Mouse (Mus musculus): ENCODE measurements around the gene Rnf26.
A peak's percentile ranks its signal among the peaks of the same experiment; 100 is the strongest.

Rnf26 gene

GRCm38 (mm10) chr9:44047571-44048490 is 65.5 kb downstream of the Rnf26 start:
- DNase-seq (ENCODE audit: low spot score in 2 of 2), result peak in 1 of 2 experiments; percentile 44

- peak in 1 of 2 experiments; percentile 57 for DNase-seq (ENCODE audit: low spot score in 2 of 2)
These were observed 66.2 kb downstream of the Rnf26 start for GRCm38 (mm10) chr9:44047071-44047470.

- DNase-seq (ENCODE audit: low spot score in 2 of 2), result no peak
These were observed 66.9 kb downstream of the Rnf26 start for GRCm38 (mm10) chr9:44046426-44046825.

- DNase-seq (ENCODE audit: low spot score in 2 of 2), result no peak
These were observed 67.4 kb downstream of the Rnf26 start for GRCm38 (mm10) chr9:44045884-44046272.
